Comparison of ENCODE assay signal across 12 mouse cellular contexts in the genomic region with DNA sequence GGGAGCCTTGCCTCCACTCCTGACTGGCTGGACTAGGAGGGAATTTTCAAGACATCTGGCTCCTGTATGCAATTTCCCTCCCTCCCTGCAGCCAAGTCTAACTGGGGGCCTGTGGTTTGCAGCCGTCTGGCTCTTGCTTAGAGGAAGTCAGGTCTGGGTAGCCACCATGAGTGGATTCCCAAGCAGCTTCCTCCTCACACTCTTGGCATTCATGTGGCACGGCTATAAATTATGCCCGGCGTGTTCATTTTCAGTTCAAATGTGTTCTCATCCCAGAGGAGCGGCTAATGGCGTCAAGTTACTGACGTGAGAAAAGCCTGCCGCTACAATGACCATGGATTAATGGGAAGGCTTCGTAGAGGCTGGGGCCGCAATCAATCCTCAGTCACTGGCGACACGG.
A peak's percentile ranks its signal among the peaks of the same experiment; 100 is the strongest.
DNase-seq lines count a peak whose midpoint lies in the region; ATAC-seq lines count a peak whose summit lies in the region.
"Had no signal": no experiment of that assay in that cellular context is flagged by ENCODE, and none has a peak within 500 bp of the region (broad histone marks: within the 10 kb centered on the region; RNA-seq: fewer than 3 reads in every experiment).

No protein-coding gene starts in this region.

- peak; percentile 75 for ATAC-seq in megakaryocyte, adult 5-6 weeks (ENCODE audit: poor library complexity, severe bottlenecking)
- ATAC-seq: forebrain, embryonic 14.5 days had no signal

- intact Hi-C loops in left cerebral cortex, postnatal 4 days (cut with DNase I) = no loop called here
- intact Hi-C loops in left cerebral cortex, postnatal 10 days (cut with DNase I) = no loop called here

- peak; percentile 18 for DNase-seq in left cerebral cortex, postnatal 4 days
- DNase-seq in left cerebral cortex, postnatal 10 days (ENCODE audit: extremely low spot score in 1 of 2, low spot score in 2 of 2) = no peak
- peak; percentile 62 for DNase-seq in forelimb bud, embryonic 11.5 days (ENCODE audit: low read depth, low spot score)
- peak; percentile 24 for DNase-seq in retina, postnatal 1 day
- no peak for DNase-seq in frontal cortex, postnatal 10 days (ENCODE audit: low spot score in 2 of 2)
- DNase-seq in spleen, postnatal 14 days (ENCODE audit: low spot score in 2 of 2) = no peak
- DNase-seq: cerebellum, adult 9-11 months; heart, adult 11 months; lung, adult 2 months; right cerebral cortex, postnatal 14 days had no signal

Comparison
In these comparisons a context has a peak if more than half of its experiments do, and no peak if none do; other contexts are left out.
1. DNase-seq: peak in left cerebral cortex, postnatal 4 days (single experiment), forelimb bud, embryonic 11.5 days (single experiment) and retina, postnatal 1 day (single experiment); none in left cerebral cortex, postnatal 10 days (0 of 2), frontal cortex, postnatal 10 days (0 of 2) and spleen, postnatal 14 days (0 of 2).